Mouse (Mus musculus) small intestine, adult 2 months (tissue): ENCODE data around the gene Timm13. TPM values are rescaled to one million over a fixed set of nuclear protein-coding genes. Genes with fewer than 3 reads are reported as not detected.
A peak's percentile ranks its signal among the peaks of the same experiment; 100 is the strongest.

Experiments used
- H3K27ac ChIP-seq: fragments of 200-500 bp; 2 replicates; pipeline ENCODE4 v1.5.1; 2012; ENCODE audit warnings: low read depth, low read length, control low read depth, inconsistent platforms; ENCODE audit not compliant: insufficient read depth
- H3K27me3 ChIP-seq: fragments of 200-500 bp; 2 replicates; pipeline ENCODE4 v1.6.1; 2012; ENCODE audit warnings: mild to moderate bottlenecking, moderate library complexity, low read length, inconsistent platforms; ENCODE audit not compliant: control insufficient read depth, insufficient read depth
- H3K36me3 ChIP-seq: fragments of 200-500 bp; 2 replicates; pipeline ENCODE4 v1.6.1; 2012; ENCODE audit warnings: mild to moderate bottlenecking, low read length, control low read depth, inconsistent platforms; ENCODE audit not compliant: control insufficient read depth, insufficient read depth
- H3K4me1 ChIP-seq: fragments of 200-500 bp; 2 replicates; pipeline ENCODE4 v1.6.1; 2012; ENCODE audit warnings: low read length, inconsistent platforms, mixed read lengths; ENCODE audit not compliant: control insufficient read depth, insufficient read depth, insufficient read length
- H3K4me3 ChIP-seq: fragments of 200-500 bp; 2 replicates; pipeline ENCODE4 v1.5.1; 2012; ENCODE audit warnings: low read depth, mild to moderate bottlenecking, control low read depth, inconsistent platforms, low read length, moderate library complexity
- CTCF ChIP-seq: fragments of 200-500 bp; IDR thresholded peaks from 2 replicates; pipeline ENCODE4 v1.5.1; 2012; ENCODE audit warnings: low read depth, mild to moderate bottlenecking, control low read depth, inconsistent platforms, low read length, moderate library complexity, mixed read lengths; ENCODE audit not compliant: insufficient replicate concordance, insufficient read length; ENCODE audit errors: extremely low read depth
- POLR2A ChIP-seq: fragments of 200-500 bp; IDR thresholded peaks from 2 replicates; pipeline ENCODE4 v1.6.1; 2012; ENCODE audit warnings: low read depth, mild to moderate bottlenecking, control low read depth, inconsistent platforms, low read length, moderate library complexity
- WGBS: fragments of 180-500 bp; shearing (Covaris S2); methylation state at CpG from one replicate; pipeline ENCODE4 v1.1.7; 2018; 5-methylcytosine and 5-hydroxymethylcytosine counted together
- polyA plus RNA-seq: library from polyadenylated mRNA; depleted of rRNA; stranded (reverse); fragments of >200 nt; gene quantifications from 2 replicates; pipeline ENCODE4 v1.2.3, GENCODE M21; 2012

The Timm13 gene
- polyA plus RNA-seq, 1 experiment: 250 TPM

DNA sequence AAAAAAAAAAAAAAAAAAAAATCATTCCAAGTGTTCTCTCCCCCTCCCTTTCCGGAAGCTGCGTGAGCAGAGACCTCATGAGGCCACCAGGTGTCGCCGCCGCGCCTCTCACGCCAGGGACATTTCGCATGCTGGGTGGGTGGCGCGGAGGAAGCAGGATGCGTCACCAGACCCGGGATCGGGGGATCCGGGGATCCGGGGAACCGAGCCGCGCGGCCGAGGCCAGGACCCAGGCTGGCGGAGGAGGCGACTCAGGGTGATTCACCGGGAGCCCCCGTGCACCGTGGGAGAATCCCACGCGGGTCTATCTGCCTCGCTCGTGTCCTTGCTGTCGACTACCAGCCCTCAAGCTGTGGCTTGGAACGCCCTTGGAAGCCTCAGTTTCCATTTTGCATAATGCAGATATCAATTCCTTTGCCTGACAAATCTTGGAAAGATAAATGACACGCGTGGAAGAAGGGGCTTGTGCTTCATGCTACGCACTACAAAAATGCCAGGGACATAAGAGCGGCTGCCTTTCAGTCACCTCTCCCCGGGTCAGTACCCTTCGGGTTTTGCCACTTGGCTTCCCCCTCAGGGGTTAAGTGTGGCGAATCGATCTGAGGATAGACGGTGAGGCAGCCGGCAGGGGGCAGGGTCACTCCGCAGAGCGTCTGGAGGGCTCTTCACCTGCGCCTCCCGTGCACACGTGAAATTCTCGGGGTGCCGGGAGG is 28.0 kb upstream of the Timm13 start:
- Histone ChIP-seq H3K27ac (peak overlapping the region; percentile 87), H3K36me3 (no peaks in the 10 kb centered on the region)
- WGBS: under 1% methylated on average over 48 of the region's 48 CpGs

DNA sequence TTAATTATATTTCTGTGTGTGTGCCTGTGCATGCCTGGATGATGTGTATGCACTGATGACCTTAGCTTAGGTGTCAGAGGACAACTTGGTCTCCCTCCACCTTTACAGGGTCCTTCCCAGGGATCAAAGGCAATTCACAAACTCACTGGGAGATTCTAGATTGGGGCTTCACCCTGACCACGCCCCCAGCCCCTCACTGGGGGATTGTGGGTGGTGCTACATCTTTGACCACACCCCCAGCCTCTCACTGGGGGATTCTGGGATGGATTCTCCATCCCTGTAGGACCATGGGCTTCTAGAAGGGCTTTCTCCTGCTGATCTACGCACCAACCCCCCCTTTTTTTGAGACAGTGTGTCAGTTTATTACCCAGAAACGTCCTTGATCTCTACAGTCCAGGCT is 24.7 kb upstream of the Timm13 start:
- TF ChIP-seq POLR2A: no peak
- no peak for TF ChIP-seq CTCF
- Histone ChIP-seq H3K4me1 (peaks cover 3% of the 10 kb centered on the region), H3K27me3 (no peaks in the 10 kb centered on the region), H3K27ac (no peak overlapping the region), H3K4me3 (no peak overlapping the region), H3K36me3 (no peaks in the 10 kb centered on the region)
- WGBS: 42% methylated on average over 3 of the region's 3 CpGs

More for the DNA sequence above, 28.0 kb upstream of the Timm13 start:
- H3K4me3 ChIP-seq: peak overlapping the region; percentile 72
- H3K4me1 ChIP-seq: peaks cover 25% of the 10 kb centered on the region
- no peaks in the 10 kb centered on the region for H3K27me3 ChIP-seq
- peak; percentile 79 for TF ChIP-seq CTCF
- TF ChIP-seq POLR2A: no peak; the same call in 1 of the 2 replicates

DNA sequence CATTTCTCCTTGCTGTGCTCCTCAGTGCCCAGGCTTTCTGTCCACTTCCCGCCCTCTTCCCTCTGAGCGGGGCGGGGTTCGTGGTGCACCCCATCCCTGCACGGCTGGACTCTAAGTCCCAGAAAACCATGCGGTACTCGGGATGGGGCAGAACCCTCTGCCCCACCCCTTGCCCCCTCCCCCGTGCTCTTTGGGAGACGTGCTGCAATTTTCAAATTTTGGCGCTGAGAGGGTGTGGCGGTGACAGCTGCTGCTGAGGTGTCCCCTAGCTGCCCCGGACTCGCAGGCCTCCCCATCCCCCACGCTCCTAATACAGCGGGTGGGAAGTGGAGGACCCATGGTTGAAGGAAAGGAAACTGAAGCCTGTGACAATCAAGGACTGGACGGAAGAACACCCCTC is 21.2 kb upstream of the Timm13 start:
- H3K27ac ChIP-seq: no peak overlapping the region
- peaks cover 4% of the 10 kb centered on the region for H3K4me1 ChIP-seq
- no peak for TF ChIP-seq POLR2A
- no peak for TF ChIP-seq CTCF
- 27% methylated on average over 16 of the region's 16 CpGs for WGBS
- H3K4me3 ChIP-seq: peak overlapping the region; percentile 45
- H3K27me3 ChIP-seq: no peaks in the 10 kb centered on the region
- no peaks in the 10 kb centered on the region for H3K36me3 ChIP-seq

DNA sequence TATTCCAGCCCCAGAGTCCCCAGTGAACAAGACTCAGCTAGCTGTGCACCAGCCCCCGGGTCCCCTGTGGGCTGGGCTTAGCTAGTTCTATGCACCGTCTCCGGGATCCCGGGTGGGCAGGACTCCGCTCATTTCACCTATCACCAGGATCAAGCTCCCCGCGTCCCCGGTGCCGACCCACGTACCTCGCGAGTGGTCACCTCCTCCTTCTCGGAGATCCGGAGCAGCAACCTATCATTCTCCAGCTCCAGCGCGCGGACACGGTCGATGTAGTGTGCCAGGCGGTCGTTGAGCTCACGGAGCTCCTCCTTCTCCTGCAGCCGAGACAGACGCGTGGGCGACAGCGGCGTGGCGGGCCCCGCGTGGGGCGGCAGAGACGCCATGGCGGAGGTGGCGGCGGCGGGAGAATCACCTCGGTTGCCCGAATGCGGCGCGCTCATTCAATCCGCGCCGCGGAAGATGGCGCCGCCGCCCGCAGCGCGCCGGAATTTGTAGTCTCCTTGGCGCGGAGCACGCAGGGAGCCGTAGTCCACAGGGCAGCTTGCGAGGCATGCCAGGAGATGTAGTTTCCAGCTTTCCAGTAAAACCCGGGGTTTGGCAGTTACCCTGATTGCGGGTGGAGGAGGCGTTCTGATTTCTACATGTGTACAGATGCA is 17.1 kb upstream of the Timm13 start, which contains the start of gene Lmnb2:
Gene Lmnb2 (minus strand): TSS at position 467 of the 656 bp plus-strand sequence.
- no peak for TF ChIP-seq CTCF
- no peak; the same call in 1 of the 2 replicates for TF ChIP-seq POLR2A
- under 1% methylated on average over 61 of the region's 61 CpGs for WGBS
- Histone ChIP-seq H3K4me1 (peaks cover 30% of the 10 kb centered on the region), H3K27me3 (no peaks in the 10 kb centered on the region), H3K36me3 (no peaks in the 10 kb centered on the region), H3K27ac (peak within 1 kb of the TSS; percentile 75), H3K4me3 (peak within 1 kb of the TSS; percentile 95)

DNA sequence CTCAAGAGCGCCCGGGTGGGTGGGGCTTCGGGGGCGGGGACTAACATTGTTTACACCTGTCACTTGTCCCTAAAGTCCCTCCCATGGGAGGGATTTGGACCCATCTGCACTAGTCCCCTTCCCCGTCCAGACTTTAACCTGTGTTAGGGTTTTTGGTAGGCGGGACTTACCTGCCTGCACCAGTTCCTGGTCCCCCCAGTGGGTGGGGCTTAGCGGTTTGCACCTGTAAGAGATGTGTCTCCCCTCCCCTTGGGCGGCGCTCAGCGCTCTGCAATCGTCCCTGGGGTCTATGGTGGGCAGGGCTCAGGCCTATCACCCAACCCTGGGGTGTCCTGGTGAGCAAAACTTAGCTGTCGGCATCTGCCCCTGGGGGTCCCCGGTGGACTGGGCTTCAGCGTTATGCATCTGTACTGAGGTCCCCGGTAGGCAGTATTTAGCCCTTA is 16.6 kb upstream of the Timm13 start:
- WGBS: under 1% methylated on average over 15 of the region's 15 CpGs

DNA sequence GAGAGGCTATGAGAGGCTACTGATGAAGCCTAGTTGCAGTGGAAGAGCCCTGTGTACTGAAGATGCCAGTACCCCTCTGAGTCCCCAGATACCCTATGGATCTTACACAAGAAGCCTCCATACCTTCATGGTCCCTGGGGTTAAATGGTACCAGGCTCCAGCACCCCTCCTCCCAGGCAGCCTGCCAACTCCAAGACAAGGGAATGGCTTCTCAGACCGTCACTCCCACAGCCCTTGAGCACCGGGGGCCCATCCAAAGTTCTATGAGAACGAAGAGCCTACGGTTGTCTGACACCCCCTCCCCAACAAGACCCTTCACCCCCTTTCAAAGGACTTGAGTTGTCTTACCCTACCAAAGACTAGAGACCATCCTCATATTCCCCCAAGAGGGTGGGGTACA is 15.0 kb upstream of the Timm13 start:
- Histone ChIP-seq H3K27me3 (no peaks in the 10 kb centered on the region), H3K36me3 (0 out of 2 replicates have a peak, but pooled peaks cover 4% of the 10 kb centered on the region), H3K4me1 (peaks cover 33% of the 10 kb centered on the region), H3K4me3 (no peak overlapping the region), H3K27ac (no peak overlapping the region)
- 57% methylated on average over 4 of the region's 4 CpGs for WGBS
- TF ChIP-seq POLR2A: no peak
- TF ChIP-seq CTCF: no peak

More for the DNA sequence above, 16.6 kb upstream of the Timm13 start:
- peaks cover 30% of the 10 kb centered on the region for H3K4me1 ChIP-seq
- H3K27ac ChIP-seq: peak overlapping the region; percentile 75
- H3K36me3 ChIP-seq: 0 out of 2 replicates have a peak, but pooled peaks cover 2% of the 10 kb centered on the region
- TF ChIP-seq POLR2A (no peak), CTCF (no peak)
- H3K27me3 ChIP-seq: no peaks in the 10 kb centered on the region
- peak overlapping the region; percentile 95 for H3K4me3 ChIP-seq

DNA sequence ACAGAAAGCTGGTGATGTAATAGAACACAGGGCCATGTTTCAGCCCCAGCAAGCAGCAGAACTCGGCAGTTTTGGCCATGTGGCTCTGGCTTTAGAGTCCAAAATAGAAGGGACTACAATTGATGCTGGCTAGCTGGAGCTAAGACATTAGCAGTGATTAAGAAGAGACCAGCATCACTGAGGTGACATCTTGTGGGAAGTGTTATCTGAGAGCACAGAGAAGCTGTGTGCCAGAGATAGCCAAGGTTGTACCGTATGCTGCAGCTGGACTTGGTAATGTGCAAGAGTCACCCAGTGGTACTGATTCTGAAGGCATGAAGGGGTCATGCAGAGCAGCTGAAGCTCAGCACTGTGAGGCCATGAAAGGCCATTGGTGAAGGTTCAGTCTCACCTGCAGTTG is 14.5 kb upstream of the Timm13 start:
- Histone ChIP-seq H3K4me3 (no peak overlapping the region), H3K27me3 (no peaks in the 10 kb centered on the region), H3K36me3 (0 out of 2 replicates have a peak, but pooled peaks cover 4% of the 10 kb centered on the region), H3K27ac (peak overlapping the region; percentile 91), H3K4me1 (peaks cover 33% of the 10 kb centered on the region)
- WGBS: 33% methylated on average over 2 of the region's 2 CpGs
- TF ChIP-seq POLR2A: no peak
- TF ChIP-seq CTCF: no peak

DNA sequence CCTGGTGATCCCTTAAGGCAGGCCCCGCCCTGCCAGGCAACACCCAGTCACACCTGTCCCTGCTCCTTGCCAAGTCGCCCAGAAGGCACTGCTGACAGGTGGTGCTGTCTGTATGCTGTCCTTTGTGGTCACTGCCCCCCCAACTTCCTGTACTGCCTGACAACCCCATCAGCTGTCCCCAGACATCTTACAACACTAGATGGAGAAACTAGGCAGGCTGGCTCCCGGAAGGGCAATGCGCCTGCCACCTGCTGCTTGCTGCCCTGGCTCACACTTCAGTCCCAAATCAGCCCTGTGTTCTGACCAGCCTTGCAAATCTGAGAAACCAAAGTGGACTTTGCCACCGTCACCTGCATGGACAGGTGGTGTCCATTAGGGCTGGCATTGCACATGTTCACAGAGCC is 13.5 kb upstream of the Timm13 start:
- H3K4me1 ChIP-seq: peaks cover 33% of the 10 kb centered on the region
- H3K27ac ChIP-seq: peak overlapping the region; percentile 91
- WGBS: 24% methylated on average over 5 of the region's 5 CpGs
- no peak for TF ChIP-seq CTCF
- no peak for TF ChIP-seq POLR2A
- H3K36me3 ChIP-seq: peaks cover 12% of the 10 kb centered on the region
- H3K4me3 ChIP-seq: no peak overlapping the region
- H3K27me3 ChIP-seq: no peaks in the 10 kb centered on the region
